Mouse (Mus musculus): ENCODE results near the gene A330070K13Rik.

A330070K13Rik gene

GRCm38 (mm10) chr5:130330801-130331200 lies 53.6 kb downstream of the A330070K13Rik start:
- in situ Hi-C loops (cut with MboI, MseI) = no loop called here

GRCm38 (mm10) chr5:130329889-130330288 lies 54.5 kb downstream of the A330070K13Rik start:
- in situ Hi-C loops (cut with MboI, MseI) = no loop called here
